In the genomic region with DNA sequence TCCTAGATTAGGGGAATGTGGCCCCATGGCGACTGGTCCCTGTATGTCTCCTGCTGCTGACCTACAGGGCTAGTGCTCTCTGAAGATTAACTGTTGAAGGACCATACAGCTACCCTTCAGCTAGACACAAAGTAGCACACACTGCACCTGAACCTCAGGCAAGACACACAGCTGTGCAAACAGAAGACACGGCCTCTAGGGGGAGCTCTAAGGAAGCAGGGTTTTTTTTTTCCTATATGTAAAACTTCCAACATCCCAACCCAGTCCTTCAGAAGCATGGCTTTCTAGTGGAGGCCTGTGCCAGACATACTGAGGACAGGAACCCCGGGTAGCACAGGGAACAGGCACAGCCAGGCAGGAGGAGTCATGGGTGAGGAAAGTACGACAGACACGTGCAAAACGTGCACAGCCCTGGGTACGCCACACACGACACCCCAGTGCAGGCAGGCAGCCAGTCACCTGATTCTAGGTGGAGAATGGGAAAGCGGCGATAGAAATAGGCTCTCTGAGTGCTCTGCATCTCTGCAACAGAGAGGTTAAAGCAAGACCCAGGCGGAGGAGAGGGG, we compare ENCODE assay signal across 10 mouse cellular contexts. TPM values are rescaled to one million over a fixed set of nuclear protein-coding genes. Genes with fewer than 3 reads are reported as not detected.
DNase-seq lines count a peak whose midpoint lies in the region; ATAC-seq and TF ChIP-seq lines count a peak whose summit lies in the region.
"Had no signal": no experiment of that assay in that cellular context is flagged by ENCODE, and none has a peak within 500 bp of the region (broad histone marks: within the 10 kb centered on the region; RNA-seq: fewer than 3 reads in every experiment).

No protein-coding gene starts in this region.

- no peak for ATAC-seq in liver, embryonic 14.5 days (ENCODE audit: insufficient read depth)
- ATAC-seq: Patski had no signal

- WGBS in liver, embryonic 14.5 days (ENCODE audit: insufficient replicate concordance), result 72% methylated on average over 11 of the region's 11 CpGs

- no peak overlapping the region for H3K4me2 ChIP-seq in liver, embryonic 14.5 days (ENCODE audit: low read depth)

- H3K9ac ChIP-seq in liver, embryonic 14.5 days (replicated peaks), result no peak overlapping the region

- H3K27me3 ChIP-seq in liver, embryonic 14.5 days (ENCODE audit: control insufficient read depth, insufficient read depth, low read length), result no peaks in the 10 kb centered on the region
- H3K27me3 ChIP-seq: Patski had no signal

- H3K4me3 ChIP-seq in liver, embryonic 14.5 days (ENCODE audit: insufficient read depth in 1 of 2, low read depth in 2 of 2, low read length in 2 of 2), result no peak overlapping the region

- H3K9me3 ChIP-seq in liver, embryonic 14.5 days (ENCODE audit: control insufficient read depth, low read length), result no peaks in the 10 kb centered on the region

- H3K4me1 ChIP-seq in liver, embryonic 14.5 days (replicated peaks; ENCODE audit: control insufficient read depth in 2 of 2, insufficient read depth in 2 of 2, low read length in 1 of 2), result no peaks in the 10 kb centered on the region

- TF ChIP-seq EP300 in liver, embryonic 14.5 days (IDR thresholded peaks at IDR 0.05; ENCODE audit: low read depth), result no peak

- peak; percentile 77 for TF ChIP-seq CTCF in liver, embryonic 14.5 days (IDR thresholded peaks at IDR 0.05; ENCODE audit: low read depth)

- peaks cover 85% of the 10 kb centered on the region for H3K36me3 ChIP-seq in liver, embryonic 14.5 days (replicated peaks; ENCODE audit: control insufficient read depth, insufficient read depth, low read depth)

- H3K27ac ChIP-seq in liver, embryonic 14.5 days, result no peak overlapping the region

- DNase-seq in embryo, embryonic 10 days (ENCODE audit: low spot score), result peak; percentile 25
- no peak for DNase-seq in embryo, embryonic 9.5 days (ENCODE audit: extremely low spot score)
- DNase-seq in urinary bladder, postnatal 14 days (ENCODE audit: low spot score), result peak; percentile 52
- no peak for DNase-seq in urinary bladder, postnatal 4 days (ENCODE audit: low spot score in 2 of 2)
- DNase-seq in liver, embryonic 14.5 days (ENCODE audit: low read depth in 3 of 3, low spot score in 3 of 3), result peak in 1 of 3 experiments; percentile 31
- no peak for DNase-seq in layer of hippocampus, adult 9-10 months (ENCODE audit: low spot score)
- no peak for DNase-seq in layer of hippocampus, postnatal 10 days (ENCODE audit: low spot score in 2 of 2)
- DNase-seq in spleen, postnatal 14 days (ENCODE audit: low spot score in 2 of 2), result no peak

RNA-seq across cellular contexts. Expression of a gene that starts 25.7 kb away (rescaled TPM):
- polyA plus RNA-seq in liver, embryonic 14.5 days (2012; rRNA removed), result 32.6 and 43.9 TPM in 2 replicates
- polyA plus RNA-seq in liver, embryonic 14.5 days (2014; fragmentation: Nextera tagmentation; extraction: Ambion mirVana), result 12.7 and 13.5 TPM in 2 replicates
- total RNA-seq in layer of hippocampus, postnatal 10 days (2021), result 1 to 10 TPM; 1.4 to 1.8 TPM
- total RNA-seq: heart, adult 18-20 months had no signal

RNA-seq across cellular contexts. Expression of a gene that starts 53.7 kb away (rescaled TPM):
- 0.04 and 0.05 TPM in 2 replicates for polyA plus RNA-seq in liver, embryonic 14.5 days (2012; rRNA removed)
- 0.06 TPM in 1 of 2 replicates, not detected in the other for polyA plus RNA-seq in liver, embryonic 14.5 days (2014; fragmentation: Nextera tagmentation; extraction: Ambion mirVana)
- total RNA-seq in layer of hippocampus, postnatal 10 days (2021), result not detected

RNA-seq across cellular contexts. Expression of a gene that starts 59.4 kb away (rescaled TPM):
- polyA plus RNA-seq in liver, embryonic 14.5 days (2012; rRNA removed), result 14.2 and 21.9 TPM in 2 replicates
- 21.3 and 23.1 TPM in 2 replicates for polyA plus RNA-seq in liver, embryonic 14.5 days (2014; fragmentation: Nextera tagmentation; extraction: Ambion mirVana)
- total RNA-seq in layer of hippocampus, postnatal 10 days (2021), result 10 to 100 TPM; 65.2 to 75.2 TPM

Comparison
In these comparisons a context has a peak if more than half of its experiments do, and no peak if none do; other contexts are left out.
1. DNase-seq: peak in embryo, embryonic 10 days (single experiment) and urinary bladder, postnatal 14 days (single experiment); none in embryo, embryonic 9.5 days (single experiment), urinary bladder, postnatal 4 days (0 of 2), layer of hippocampus, adult 9-10 months (single experiment), layer of hippocampus, postnatal 10 days (0 of 2) and spleen, postnatal 14 days (0 of 2).